8 mouse cellular contexts compared by ENCODE assay signal in the genomic region with DNA sequence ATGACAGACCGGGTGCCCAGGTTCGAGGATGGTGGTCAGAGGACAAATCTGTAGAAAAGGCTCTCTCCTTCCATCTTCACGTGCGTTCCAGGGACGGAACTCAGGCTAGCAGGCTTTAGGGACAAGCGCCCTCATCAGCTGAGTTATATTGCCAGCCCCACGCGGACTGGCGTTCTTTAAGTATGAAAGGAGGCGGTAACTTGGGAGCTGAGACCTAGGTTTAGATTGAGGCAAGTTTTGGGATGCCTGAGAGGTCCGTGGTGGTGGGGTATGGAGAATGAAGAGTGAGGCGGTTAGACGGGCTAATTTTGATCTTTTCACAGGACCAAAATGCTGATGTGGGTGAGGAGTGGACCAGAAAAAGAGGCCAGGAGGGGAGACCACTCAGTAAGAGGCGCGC. TPM values are rescaled to one million over a fixed set of nuclear protein-coding genes. Genes with fewer than 3 reads are reported as not detected.
DNase-seq lines count a peak whose midpoint lies in the region; ATAC-seq and TF ChIP-seq lines count a peak whose summit lies in the region.

No protein-coding gene starts in this region.

- H3K9ac ChIP-seq in liver, adult 2 months (ENCODE audit: low read depth, low read length): peak overlapping the region; percentile 58
- peak overlapping the region; percentile 34; the same call in 1 of the 2 replicates for H3K9ac ChIP-seq in limb, embryonic 11.5 days (ENCODE audit: low read length)

- H3K36me3 ChIP-seq in liver, adult 2 months (ENCODE audit: control insufficient read depth, insufficient read depth, low read length): no peaks in the 10 kb centered on the region
- H3K36me3 ChIP-seq in limb, embryonic 11.5 days (ENCODE audit: control insufficient read depth, insufficient read depth, low read length): no peaks in the 10 kb centered on the region

- H3K4me3 ChIP-seq in liver, adult 2 months (ENCODE audit: insufficient read depth, low read depth, low read length): peak overlapping the region; percentile 70
- peak overlapping the region; percentile 42 for H3K4me3 ChIP-seq in limb, embryonic 11.5 days (ENCODE audit: low read depth, low read length)

- TF ChIP-seq CTCF in liver, adult 2 months (IDR thresholded peaks at IDR 0.05; ENCODE audit: low read depth, low read length): no peak

- 11% methylated on average over 15 of the region's 15 CpGs for WGBS in liver, adult 2 months
- WGBS in limb, embryonic 11.5 days: 6% methylated on average over 15 of the region's 15 CpGs

- no peaks in the 10 kb centered on the region for H3K79me2 ChIP-seq in liver, adult 2 months (ENCODE audit: control insufficient read depth, insufficient read depth, low read length)

- ATAC-seq in limb, embryonic 11.5 days (ENCODE audit: insufficient number of reproducible peaks, low FRiP score, low TSS enrichment, low read depth): no peak

- no peak for DNase-seq in liver, adult 2 months (ENCODE audit: extremely low read depth, low read depth, low spot score)
- DNase-seq in liver: no peak
- peak; percentile 7 for DNase-seq in embryo, embryonic 9.5 days (ENCODE audit: extremely low spot score)
- DNase-seq in limb, embryonic 11.5 days (ENCODE audit: low spot score): no peak
- peak; percentile 6 for DNase-seq in retina, postnatal 1 day
- no peak for DNase-seq in cerebellum, adult 18-20 months
- DNase-seq in adrenal gland, postnatal 4 days (ENCODE audit: low spot score in 2 of 2): no peak
- no peak for DNase-seq in kidney, adult 8-10 months

- no peaks in the 10 kb centered on the region for H3K27me3 ChIP-seq in liver, adult 2 months (ENCODE audit: control insufficient read depth, insufficient read depth, low read length)
- peaks cover 25% of the 10 kb centered on the region for H3K27me3 ChIP-seq in limb, embryonic 11.5 days (ENCODE audit: control insufficient read depth, insufficient read depth, low read length)

- H3K4me1 ChIP-seq in liver, adult 2 months (ENCODE audit: control insufficient read depth, insufficient read depth, low read length): 0 out of 2 replicates have a peak, but pooled peaks cover 4% of the 10 kb centered on the region
- peaks cover 3% of the 10 kb centered on the region; the same call in 1 of the 2 replicates for H3K4me1 ChIP-seq in limb, embryonic 11.5 days (ENCODE audit: control insufficient read depth, insufficient read depth, low read length)

- no peak for TF ChIP-seq POLR2A in liver, adult 2 months (IDR thresholded peaks at IDR 0.05; ENCODE audit: extremely low read depth, insufficient read depth, low read length)

- peak overlapping the region; percentile 58 for H3K4me2 ChIP-seq in limb, embryonic 11.5 days (ENCODE audit: low read depth, severe bottlenecking)

- no peaks in the 10 kb centered on the region for H3K9me3 ChIP-seq in limb, embryonic 11.5 days (ENCODE audit: control insufficient read depth, low read length)

- no peak overlapping the region for H3K27ac ChIP-seq in liver, adult 2 months (replicated peaks; ENCODE audit: insufficient read depth, low read depth, low read length)
- no peak overlapping the region for H3K27ac ChIP-seq in limb, embryonic 11.5 days (replicated peaks; ENCODE audit: low read depth, low read length)

RNA-seq across cellular contexts. Expression of a gene that starts 4.2 kb away (rescaled TPM):
- 2.7 and 2.9 TPM in 2 replicates for total RNA-seq in liver, adult 2 months (2014; rRNA removed)
- 1.3 and 1.9 TPM in 2 replicates for polyA plus RNA-seq in liver, adult 2 months (2012; rRNA removed)
- polyA plus RNA-seq in limb, embryonic 11.5 days (2014; fragmentation: Nextera tagmentation; extraction: Ambion mirVana): 1.6 and 1.7 TPM in 2 replicates
- total RNA-seq in adrenal gland, postnatal 4 days (2021): 1 to 10 TPM; 2.7 to 3.3 TPM

RNA-seq across cellular contexts. Expression of a gene that starts 25.4 kb away (rescaled TPM):
- total RNA-seq in liver, adult 2 months (2014; rRNA removed): 4.6 and 5.1 TPM in 2 replicates
- 4.8 and 7.2 TPM in 2 replicates for polyA plus RNA-seq in liver, adult 2 months (2012; rRNA removed)
- 27.8 and 28.4 TPM in 2 replicates for polyA plus RNA-seq in limb, embryonic 11.5 days (2014; fragmentation: Nextera tagmentation; extraction: Ambion mirVana)
- 10 to 100 TPM; 52.1 to 58.4 TPM for total RNA-seq in adrenal gland, postnatal 4 days (2021)

RNA-seq across cellular contexts. Expression of a gene that starts 26.4 kb away (rescaled TPM):
- 10.7 and 11.7 TPM in 2 replicates for total RNA-seq in liver, adult 2 months (2014; rRNA removed)
- polyA plus RNA-seq in liver, adult 2 months (2012; rRNA removed): 19.3 and 23.7 TPM in 2 replicates
- 28.2 and 30.8 TPM in 2 replicates for polyA plus RNA-seq in limb, embryonic 11.5 days (2014; fragmentation: Nextera tagmentation; extraction: Ambion mirVana)
- total RNA-seq in adrenal gland, postnatal 4 days (2021): 10 to 100 TPM; 50.3 to 52.5 TPM

RNA-seq across cellular contexts. Expression of a gene that starts 46.8 kb away (rescaled TPM):
- 5,384 and 7,708 TPM in 2 replicates for total RNA-seq in liver, adult 2 months (2014; rRNA removed)
- polyA plus RNA-seq in liver, adult 2 months (2012; rRNA removed): 3,773 and 3,833 TPM in 2 replicates
- 0.03 and 0.21 TPM in 2 replicates for polyA plus RNA-seq in limb, embryonic 11.5 days (2014; fragmentation: Nextera tagmentation; extraction: Ambion mirVana)
- total RNA-seq in adrenal gland, postnatal 4 days (2021): 100 to 1,000 TPM in 1 of 2 experiments, 10 to 100 TPM in 1; 60.7 to 452 TPM

Comparison
In these comparisons a context has a peak if more than half of its experiments do, and no peak if none do; other contexts are left out.
1. DNase-seq: peak in embryo, embryonic 9.5 days (single experiment) and retina, postnatal 1 day (single experiment); none in liver, adult 2 months (single experiment), liver (single experiment), limb, embryonic 11.5 days (single experiment), cerebellum, adult 18-20 months (0 of 2), adrenal gland, postnatal 4 days (0 of 2) and kidney, adult 8-10 months (0 of 2).